Mouse (Mus musculus) cerebellum, adult 2 months (tissue): ENCODE results near the gene Gm42906.

Experiments
- CTCF ChIP-seq: fragments of 200-500 bp; IDR thresholded peaks from 2 replicates; pipeline ENCODE4 v1.5.1; 2011; ENCODE audit warnings: low read depth, mild to moderate bottlenecking, control low read depth, low read length, moderate library complexity, borderline replicate concordance; ENCODE audit not compliant: insufficient read depth
- POLR2A ChIP-seq: fragments of 200-500 bp; IDR thresholded peaks from 2 replicates; pipeline ENCODE4 v1.6.1; 2011; ENCODE audit warnings: low read length, control low read depth, borderline replicate concordance; ENCODE audit not compliant: insufficient read depth

DNA sequence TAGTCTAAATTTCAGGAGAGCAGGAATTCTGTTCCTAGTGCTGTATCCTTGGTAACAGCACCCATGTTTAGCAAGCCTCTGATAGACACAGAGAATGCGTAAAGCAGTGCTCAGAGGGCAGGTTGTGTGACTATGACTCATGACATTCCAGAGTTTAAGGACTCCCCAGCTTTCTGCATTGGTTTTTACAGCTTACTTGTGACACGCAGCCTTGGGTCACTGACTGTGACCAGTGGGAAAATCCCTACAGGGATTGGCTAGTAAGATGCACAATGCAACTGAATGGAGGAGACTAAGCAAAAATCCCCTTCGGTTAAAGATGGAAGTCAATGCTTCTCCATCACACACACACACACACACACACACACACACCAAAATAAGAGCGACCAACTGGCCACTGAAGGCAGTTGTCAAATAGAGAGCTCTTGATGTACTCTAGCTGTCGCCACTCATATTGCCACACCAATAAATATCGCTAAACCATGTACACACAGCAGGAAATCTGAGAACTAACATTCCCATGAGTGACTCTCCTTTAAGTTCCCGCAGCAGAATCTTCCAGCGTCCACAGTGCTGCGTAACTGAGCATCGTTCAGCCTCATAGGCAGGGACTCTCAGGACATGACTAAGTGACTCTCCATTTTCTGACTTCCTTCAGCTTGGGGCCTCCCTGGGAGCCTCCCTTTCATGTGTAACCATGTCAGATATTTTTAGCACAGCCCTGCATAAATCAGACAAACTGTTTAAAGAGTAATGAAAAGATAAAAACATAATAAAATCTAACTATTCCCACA is 112.0 kb downstream of the Gm42906 start:
- TF ChIP-seq CTCF (no peak), POLR2A (no peak)
